Mouse (Mus musculus) MEL (cell line): ENCODE measurements around the gene Olfr147.

Experiments used
- CTCF ChIP-seq, 3 experiments: IDR thresholded peaks in 2 of 3; conservative IDR thresholded peaks in 1 of 3; 2 replicates each; pipeline ENCODE4 v1.5.1; 2011 to 2012; ENCODE audit warnings: low read length in 3 of 3, low read depth in 2 of 3, mild to moderate bottlenecking in 2 of 3, improper control_type of control experiment in 1 of 3, inconsistent platforms in 1 of 3, mixed read lengths in 1 of 3, moderate library complexity in 1 of 3; ENCODE audit not compliant: control insufficient read depth in 1 of 3, insufficient read depth in 1 of 3, poor library complexity in 1 of 3, severe bottlenecking in 1 of 3
- ELF1 ChIP-seq: IDR thresholded peaks from 2 replicates; pipeline ENCODE4 v1.6.1; 2014; ENCODE audit warnings: low read depth, mild to moderate bottlenecking, inconsistent platforms, low read length, improper control_type of control experiment, moderate library complexity
- EP300 ChIP-seq, 2 experiments: IDR thresholded peaks; 2 replicates each; pipeline ENCODE4 v1.6.1; 2011; ENCODE audit warnings: improper control_type of control experiment in 2 of 2, low read length in 2 of 2, low read depth in 1 of 2, mild to moderate bottlenecking in 1 of 2
- POLR2A ChIP-seq, 2 experiments: IDR thresholded peaks; 2 replicates each; pipeline ENCODE4 v1.6.1; 2011 to 2012; ENCODE audit warnings: low read length in 2 of 2, mild to moderate bottlenecking in 2 of 2, control low read depth in 1 of 2, improper control_type of control experiment in 1 of 2, low read depth in 1 of 2, moderate library complexity in 1 of 2; ENCODE audit not compliant: control insufficient read depth in 1 of 2, insufficient read depth in 1 of 2, poor library complexity in 1 of 2
- RCOR1 ChIP-seq: IDR thresholded peaks from 2 replicates; pipeline ENCODE4 v1.6.1; 2012; ENCODE audit warnings: low read depth, mild to moderate bottlenecking, inconsistent platforms, low read length, improper control_type of control experiment

DNA sequence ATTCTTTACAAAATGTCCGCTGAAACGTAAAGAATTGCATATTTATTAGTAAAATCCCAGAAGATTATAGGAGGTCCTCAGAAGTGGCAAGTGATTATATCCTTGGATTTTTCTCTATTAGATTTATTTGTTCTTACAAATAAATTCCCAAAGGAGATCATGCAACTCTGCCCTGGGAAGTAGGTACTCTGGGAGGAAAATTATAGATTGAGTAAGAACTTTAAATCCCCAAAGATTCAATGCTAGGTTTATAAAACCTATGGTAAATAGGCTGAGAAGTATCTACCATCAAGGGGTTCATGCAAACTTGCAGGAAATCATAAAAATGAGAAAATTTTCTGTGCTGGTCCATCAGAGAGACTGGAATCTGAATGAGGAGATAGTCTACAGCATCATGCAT lies 34.9 kb upstream of the Olfr147 start, which contains the start of gene Olfr250:
- TF ChIP-seq EP300 (IDR thresholded peaks at IDR 0.05; ENCODE audit: low read depth in 1 of 2, low read length in 2 of 2) (no peak), ELF1 (no peak), CTCF (IDR thresholded peaks at IDR 0.05 in 2 of 3, conservative IDR thresholded peaks at IDR 0.05 in 1 of 3; ENCODE audit: control insufficient read depth in 1 of 3, insufficient read depth in 1 of 3, low read depth in 2 of 3, low read length in 3 of 3, poor library complexity in 1 of 3, severe bottlenecking in 1 of 3) (no peak), RCOR1 (no peak), POLR2A (IDR thresholded peaks at IDR 0.05; ENCODE audit: control insufficient read depth in 1 of 2, insufficient read depth in 1 of 2, low read depth in 1 of 2, low read length in 2 of 2, poor library complexity in 1 of 2) (no peak)
